Mouse (Mus musculus): Measurements from ENCODE around the gene Stox2. TPM values are rescaled to one million over a fixed set of nuclear protein-coding genes. Genes with fewer than 3 reads are reported as not detected.
A peak's percentile ranks its signal among the peaks of the same experiment; 100 is the strongest.

The Stox2 gene
- total RNA-seq, 2 experiments from 2014 or later: 84.6 to 87.7 TPM

DNA sequence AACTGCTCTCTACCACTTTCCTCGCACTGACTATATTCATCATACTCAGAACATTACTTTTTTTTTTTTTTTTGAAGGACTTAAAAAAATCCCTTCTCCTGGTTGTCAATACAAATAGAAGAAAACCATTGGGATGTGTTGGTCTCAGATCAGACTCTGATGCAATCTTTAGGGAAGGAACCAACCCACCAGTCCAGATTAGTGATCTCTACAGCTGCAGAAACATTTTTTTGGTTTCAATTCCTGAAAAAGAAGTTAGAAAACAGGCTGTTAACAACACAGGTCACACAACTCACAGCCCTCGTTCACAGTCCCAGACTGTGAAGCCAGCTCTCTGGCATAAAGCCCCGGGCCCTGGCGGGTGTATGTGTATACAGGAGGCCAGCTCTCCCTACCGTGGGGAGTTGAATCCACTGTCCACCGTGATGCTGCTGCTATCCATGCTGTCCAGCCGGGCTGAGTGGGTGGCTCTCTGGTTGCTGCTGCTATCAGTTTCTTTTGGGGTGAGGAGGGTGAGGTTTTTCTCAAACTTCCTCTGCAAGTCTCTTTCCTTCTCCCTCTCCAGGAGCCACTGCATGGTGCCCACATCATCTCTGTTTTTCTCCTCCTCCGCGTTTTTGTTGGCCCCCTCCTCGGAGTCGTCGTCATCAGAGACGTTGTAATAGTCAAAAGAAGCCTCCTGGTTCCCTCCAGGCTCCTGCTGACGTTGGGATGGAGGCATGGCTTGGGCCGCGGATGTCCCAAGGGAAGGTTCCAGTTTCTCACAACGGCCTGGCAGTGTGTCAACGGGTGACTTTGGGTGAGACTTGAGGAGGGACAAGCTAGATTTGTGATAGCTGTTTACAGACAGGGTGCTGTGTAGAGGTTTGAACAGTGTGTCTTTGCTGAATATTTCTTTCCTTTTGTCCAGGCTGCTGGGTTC is 254.5 kb downstream of the Stox2 start:
- no peak for DNase-seq (ENCODE audit: low spot score in 2 of 2)

- no peak for DNase-seq (ENCODE audit: low spot score in 2 of 2)
Observed at GRCm38 (mm10) chr8:47185396-47185795, 260.8 kb downstream of the Stox2 start.

- DNase-seq (ENCODE audit: low spot score in 2 of 2): no peak
Observed at GRCm38 (mm10) chr8:47182771-47183558, 263.2 kb downstream of the Stox2 start.

- no peak for DNase-seq (ENCODE audit: low spot score in 2 of 2)
Observed at GRCm38 (mm10) chr8:47182292-47182691, 263.9 kb downstream of the Stox2 start.

DNA sequence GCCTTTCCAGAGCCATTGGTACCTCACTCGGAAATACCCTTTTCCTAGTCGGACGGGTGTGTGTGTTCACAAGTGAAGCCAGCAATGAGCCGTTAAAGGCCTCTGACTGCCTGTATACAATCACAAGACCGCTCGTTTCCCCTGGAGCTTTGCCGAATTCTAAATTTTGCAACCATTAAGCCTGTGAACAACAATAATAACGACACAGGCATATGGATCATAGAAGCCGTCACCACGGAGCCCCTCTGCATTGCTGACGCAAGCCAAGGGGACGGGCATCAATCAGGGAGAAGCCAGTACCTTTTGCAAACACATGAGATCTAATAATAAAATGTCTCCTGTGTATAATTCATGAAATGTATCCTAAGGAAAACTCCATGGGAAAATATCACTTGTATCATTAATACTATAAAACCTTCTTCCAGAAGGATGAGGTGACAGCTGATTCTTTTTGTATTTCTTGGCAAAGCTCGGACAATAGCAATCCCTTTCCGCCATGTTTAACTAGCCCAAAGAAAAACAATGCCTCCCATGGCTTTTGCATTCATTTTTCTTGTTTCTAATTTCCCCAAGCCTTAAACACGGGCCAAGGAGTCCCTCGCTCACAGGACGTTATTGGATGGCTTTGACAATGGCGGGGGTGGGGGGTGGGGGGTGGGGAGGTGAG is 265.0 kb downstream of the Stox2 start:
- DNase-seq (ENCODE audit: low spot score in 2 of 2): no peak

- no peak for DNase-seq (ENCODE audit: low spot score in 2 of 2)
Observed at GRCm38 (mm10) chr8:47180181-47180580, 266.0 kb downstream of the Stox2 start.

DNA sequence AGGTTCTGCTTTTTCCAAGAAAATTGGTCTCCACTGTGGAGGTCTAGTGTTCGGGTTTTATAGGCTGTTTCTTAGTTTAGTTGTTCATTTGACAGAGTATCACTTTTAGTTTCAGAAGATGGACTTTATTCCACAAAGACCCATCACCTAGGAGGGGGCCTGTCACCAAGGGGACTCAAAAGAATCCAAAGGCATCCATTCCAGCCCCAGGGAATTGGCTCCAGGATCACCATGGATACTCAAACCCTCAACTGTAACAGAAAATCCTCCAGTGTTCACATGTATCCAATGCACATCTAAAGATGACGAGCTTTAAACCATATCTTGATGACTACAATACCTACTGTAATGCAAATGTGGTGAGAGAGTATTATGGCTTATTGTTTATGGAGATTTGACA is 267.4 kb downstream of the Stox2 start:
- no peak for DNase-seq (ENCODE audit: low spot score in 2 of 2)

DNA sequence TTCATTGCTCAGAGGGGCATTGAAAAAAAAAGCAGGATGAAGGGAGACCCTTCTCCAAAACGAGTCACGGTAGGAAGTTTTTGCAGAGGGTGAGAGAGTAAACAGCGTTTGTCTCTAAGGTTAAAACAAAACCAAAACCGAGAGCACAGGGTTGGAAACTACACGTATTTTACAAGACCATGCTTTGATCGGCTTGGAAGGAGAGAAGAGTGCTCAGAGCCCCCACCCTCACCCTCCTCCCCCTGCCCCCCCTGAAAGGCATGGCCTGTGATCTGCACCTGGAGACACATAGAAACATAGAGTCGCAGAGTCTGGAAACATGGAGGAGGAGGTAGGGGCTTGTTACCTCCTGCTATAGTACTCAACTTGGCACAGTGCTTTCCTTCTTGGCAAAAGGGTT is 272.3 kb downstream of the Stox2 start:
- DNase-seq (ENCODE audit: low spot score in 2 of 2): no peak

DNA sequence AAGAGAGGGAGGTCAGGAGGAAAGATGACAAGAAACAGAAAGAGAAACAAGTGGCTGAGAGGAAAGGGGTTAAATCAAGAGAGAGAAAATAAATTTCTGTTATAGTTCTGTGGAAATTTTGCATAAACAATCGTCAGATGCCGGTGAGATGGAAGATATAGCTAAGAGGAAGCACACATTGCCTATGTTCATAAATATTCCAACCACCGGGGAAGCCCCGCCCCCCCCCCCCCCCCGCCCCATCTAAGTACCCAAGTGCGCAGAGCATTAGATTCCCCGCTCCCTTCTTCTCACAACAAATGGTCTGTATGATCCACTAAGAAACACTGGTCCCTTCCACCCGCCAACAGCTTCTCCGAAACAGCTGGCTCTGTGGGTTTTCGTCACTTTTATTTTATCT is 273.3 kb downstream of the Stox2 start:
- DNase-seq (ENCODE audit: low spot score in 2 of 2): no peak

DNA sequence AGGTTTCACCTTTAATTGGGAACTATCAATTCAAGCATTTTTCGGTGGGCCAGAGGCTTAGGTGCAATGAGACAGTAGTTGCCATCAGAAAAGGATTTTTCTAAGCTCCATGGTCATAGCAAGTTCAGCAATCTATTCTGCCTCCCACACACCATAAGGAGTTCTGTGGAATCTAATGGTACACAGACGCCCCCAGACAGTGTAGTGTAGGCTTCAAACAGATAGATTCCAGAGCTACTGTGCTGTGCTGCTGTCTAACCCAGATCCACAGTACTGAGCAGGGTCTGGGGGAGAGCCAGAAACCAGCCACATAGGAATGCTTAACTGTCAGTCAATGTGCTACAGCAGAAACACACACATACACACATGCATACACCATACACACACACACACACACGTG is 285.5 kb downstream of the Stox2 start:
- peak in 1 of 2 experiments; percentile 45 for DNase-seq (ENCODE audit: low spot score in 2 of 2)

GRCm38 (mm10) chr8:47154521-47154920 is 291.6 kb downstream of the Stox2 start:
- no peak for DNase-seq (ENCODE audit: low spot score in 2 of 2)

- DNase-seq (ENCODE audit: low spot score in 2 of 2): no peak
Observed at GRCm38 (mm10) chr8:47145258-47145657, 300.9 kb downstream of the Stox2 start.

- no peak for DNase-seq (ENCODE audit: low spot score in 2 of 2)
Observed at GRCm38 (mm10) chr8:47136047-47136446, 310.1 kb downstream of the Stox2 start.

- no peak for DNase-seq (ENCODE audit: low spot score in 2 of 2)
Observed at GRCm38 (mm10) chr8:47135586-47135985, 310.6 kb downstream of the Stox2 start.

- no peak for DNase-seq (ENCODE audit: low spot score in 2 of 2)
Observed at GRCm38 (mm10) chr8:47134736-47135135, 311.4 kb downstream of the Stox2 start.

DNA sequence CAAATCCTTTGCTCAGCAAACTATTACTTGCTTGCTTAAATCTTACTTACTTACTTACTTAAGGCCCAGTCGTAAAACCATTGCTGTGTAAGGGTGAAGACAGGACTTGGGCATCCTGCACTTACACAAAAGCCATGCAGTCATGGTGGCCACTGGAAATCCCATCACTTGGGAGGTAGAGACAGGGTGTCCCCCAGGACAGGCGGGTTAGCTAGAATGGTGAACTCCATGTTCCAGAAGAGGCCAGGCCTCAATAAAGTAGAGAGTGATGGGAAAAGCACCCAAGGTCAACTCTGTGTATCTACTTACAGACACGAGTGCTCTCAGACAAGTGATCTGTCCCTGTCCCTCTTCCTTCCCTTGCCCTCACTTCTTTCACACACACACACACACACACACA is 312.8 kb downstream of the Stox2 start:
- no peak for DNase-seq (ENCODE audit: low spot score in 2 of 2)

Other genes starting within 250 kb of the Stox2 start
- gene Trappc11, start 87.1 kb upstream of the Stox2 start, total RNA-seq (2021): 10 to 100 TPM; 49.7 to 50.5 TPM
- gene Rwdd4a, start 87.3 kb upstream of the Stox2 start, total RNA-seq (2021): 10 to 100 TPM; 28.8 to 31.3 TPM
- 10 to 100 TPM; 27.9 to 33.5 TPM for gene Ing2, start 229.2 kb upstream of the Stox2 start, total RNA-seq (2021)